8 mouse cellular contexts compared by ENCODE assay signal in genomic region chr8:11004781-11005459, GRCm38 (mm10). TPM values are rescaled to one million over a fixed set of nuclear protein-coding genes. Genes with fewer than 3 reads are reported as not detected.
DNase-seq lines count a peak whose midpoint lies in the region; ATAC-seq and TF ChIP-seq lines count a peak whose summit lies in the region.

No protein-coding gene starts in this region.

- 70% methylated on average over 22 of the region's 22 CpGs for WGBS in heart, embryonic 15.5 days
- 43% methylated on average over 22 of the region's 22 CpGs for WGBS in cerebellum, adult 2 months
- 75% methylated on average over 22 of the region's 22 CpGs for WGBS in hindbrain, embryonic 10.5 days

- no peaks in the 10 kb centered on the region for H3K36me3 ChIP-seq in heart, embryonic 15.5 days
- H3K36me3 ChIP-seq in hindbrain, embryonic 10.5 days: peaks cover 32% of the 10 kb centered on the region

- ATAC-seq in heart, embryonic 15.5 days (replicated peaks; ENCODE audit: insufficient number of reproducible peaks, insufficient read depth, low FRiP score, low read depth): no peak

- TF ChIP-seq CTCF in cerebellum, adult 2 months (IDR thresholded peaks at IDR 0.05; ENCODE audit: borderline replicate concordance, insufficient read depth, low read depth, low read length): no peak

- H3K9ac ChIP-seq in heart, embryonic 15.5 days: peak overlapping the region; percentile 92

- no peaks in the 10 kb centered on the region for H3K9me3 ChIP-seq in heart, embryonic 15.5 days (replicated peaks)
- no peaks in the 10 kb centered on the region for H3K9me3 ChIP-seq in hindbrain, embryonic 10.5 days

- H3K27ac ChIP-seq in heart, embryonic 15.5 days: peak overlapping the region; percentile 46
- H3K27ac ChIP-seq in cerebellum, adult 2 months (ENCODE audit: insufficient read depth, low read length): peak overlapping the region; percentile 67; the same call in 1 of the 2 replicates
- H3K27ac ChIP-seq in hindbrain, embryonic 10.5 days: peak overlapping the region; percentile 99

- H3K4me2 ChIP-seq in heart, embryonic 15.5 days: peak overlapping the region; percentile 90

- H3K27me3 ChIP-seq in heart, embryonic 15.5 days: no peaks in the 10 kb centered on the region
- no peaks in the 10 kb centered on the region for H3K27me3 ChIP-seq in cerebellum, adult 2 months (ENCODE audit: control insufficient read depth, insufficient read depth, low read length)
- H3K27me3 ChIP-seq in hindbrain, embryonic 10.5 days (ENCODE audit: insufficient read depth, poor library complexity, severe bottlenecking): 0 out of 2 replicates have a peak, but pooled peaks cover 8% of the 10 kb centered on the region

- TF ChIP-seq POLR2A in cerebellum, adult 2 months (IDR thresholded peaks at IDR 0.05; ENCODE audit: borderline replicate concordance, insufficient read depth, low read length): no peak

- peak overlapping the region; percentile 76 for H3K4me3 ChIP-seq in heart, embryonic 15.5 days
- peak overlapping the region; percentile 83 for H3K4me3 ChIP-seq in cerebellum, adult 2 months (replicated peaks; ENCODE audit: insufficient read depth, low read depth, low read length)
- peak overlapping the region; percentile 88 for H3K4me3 ChIP-seq in hindbrain, embryonic 10.5 days

- DNase-seq in heart, adult 18-20 months: no peak
- DNase-seq in cerebellum, adult 2 months: peak; percentile 31 to 56
- no peak for DNase-seq in hindbrain, embryonic 10.5 days (ENCODE audit: low spot score)
- DNase-seq in lung, postnatal 10 days: peak; percentile 8
- DNase-seq in ovary, postnatal 14 days (ENCODE audit: low spot score): no peak
- no peak for DNase-seq in testis, postnatal 10 days (ENCODE audit: low spot score)
- DNase-seq in thymus, postnatal 4 days: no peak

- peaks cover 64% of the 10 kb centered on the region for H3K4me1 ChIP-seq in heart, embryonic 15.5 days (replicated peaks)
- peaks cover 17% of the 10 kb centered on the region for H3K4me1 ChIP-seq in cerebellum, adult 2 months (ENCODE audit: control insufficient read depth, insufficient read depth, low read length)
- H3K4me1 ChIP-seq in hindbrain, embryonic 10.5 days (replicated peaks): peaks cover 90% of the 10 kb centered on the region

RNA-seq across cellular contexts. Expression of gene Irs2, which starts 3.3 kb away (rescaled TPM):
- 3.4 and 4.3 TPM in 2 replicates for polyA plus RNA-seq in heart, embryonic 15.5 days (2015; fragmentation: Nextera tagmentation; extraction: Ambion mirVana)
- 10 to 100 TPM; 17.8 to 18.5 TPM for total RNA-seq in heart, adult 18-20 months (2021)
- 26.2 and 27.3 TPM in 2 replicates for polyA plus RNA-seq in cerebellum, adult 2 months (2012; rRNA removed)
- polyA plus RNA-seq in hindbrain, embryonic 10.5 days (2016; fragmentation: Nextera tagmentation; extraction: Ambion mirVana): 4.9 and 6.0 TPM in 2 replicates

Comparison
In these comparisons a context has a peak if more than half of its experiments do, and no peak if none do; other contexts are left out.
1. H3K27ac ChIP-seq: peak in every context shown above with its lines; median percentile 99 in hindbrain, embryonic 10.5 days; 67 in cerebellum, adult 2 months; 46 in heart, embryonic 15.5 days.
2. DNase-seq: peak in cerebellum, adult 2 months (2 of 2) and lung, postnatal 10 days (single experiment); none in heart, adult 18-20 months (0 of 2), hindbrain, embryonic 10.5 days (single experiment), ovary, postnatal 14 days (single experiment), testis, postnatal 10 days (single experiment) and thymus, postnatal 4 days (single experiment).
3. Peak in every context shown above with its lines, with median percentiles within 50 percentile points of each other: H3K4me3 ChIP-seq.